Comparison of ENCODE assay signal across 24 mouse cellular contexts in the genomic region with DNA sequence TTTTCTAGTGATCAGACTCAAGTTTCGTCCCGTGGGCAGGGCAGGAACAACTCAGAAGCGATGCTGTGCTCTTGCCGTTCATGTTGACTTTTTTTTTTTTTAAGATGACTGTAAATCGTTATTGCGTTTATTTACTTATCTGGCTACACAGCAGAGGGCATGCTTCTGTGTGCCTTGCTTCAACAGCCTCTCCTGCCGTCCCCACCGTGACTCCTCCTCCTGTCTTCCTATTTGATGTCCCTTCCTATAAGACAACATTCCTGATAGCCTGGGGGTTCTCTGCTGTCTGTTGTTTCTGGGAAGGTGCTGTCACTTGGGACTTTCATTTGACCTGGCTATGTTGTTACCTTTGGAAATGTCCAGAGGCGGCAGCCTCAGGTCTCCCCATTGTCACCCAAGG. TPM values are rescaled to one million over a fixed set of nuclear protein-coding genes. Genes with fewer than 3 reads are reported as not detected.
"Had no signal": no experiment of that assay in that cellular context is flagged by ENCODE, and none has a peak within 500 bp of the region (broad histone marks: within the 10 kb centered on the region; RNA-seq: fewer than 3 reads in every experiment).

No protein-coding gene starts in this region.

- H3K4me2 ChIP-seq: intestine, embryonic 15.5 days; kidney, embryonic 15.5 days; limb, embryonic 12.5 days; limb, embryonic 15.5 days; lung, embryonic 15.5 days; neural tube, embryonic 13.5 days had no signal

- H3K36me3 ChIP-seq: intestine, embryonic 15.5 days; kidney, embryonic 15.5 days; limb, embryonic 12.5 days; limb, embryonic 15.5 days; liver, embryonic 13.5 days; lung, embryonic 15.5 days; midbrain, embryonic 10.5 days; neural tube, embryonic 13.5 days had no signal

- ATAC-seq: intestine, embryonic 15.5 days had no signal

- H3K4me1 ChIP-seq: intestine, embryonic 15.5 days; lung, embryonic 15.5 days had no signal

- DNase-seq: kidney, adult 2 months; kidney, postnatal 14 days; kidney, postnatal 4 days; left cerebral cortex, postnatal 4 days; liver, embryonic 13.5 days; lung, adult 18-20 months; lung, postnatal 10 days; lung, postnatal 36 days; midbrain, embryonic 14.5 days; retina, postnatal 1 day; right cerebral cortex, postnatal 25 days; thymus, postnatal 25 days had no signal

- H3K4me3 ChIP-seq: intestine, embryonic 15.5 days; kidney, embryonic 15.5 days; limb, embryonic 12.5 days; limb, embryonic 15.5 days; liver, embryonic 13.5 days; lung, embryonic 15.5 days; megakaryocyte, embryonic 14.5 days; midbrain, embryonic 10.5 days; neural tube, embryonic 13.5 days had no signal

- H3K9me3 ChIP-seq: intestine, embryonic 15.5 days; kidney, embryonic 15.5 days; limb, embryonic 15.5 days; lung, embryonic 15.5 days; neural tube, embryonic 13.5 days had no signal

- H3K9ac ChIP-seq: intestine, embryonic 15.5 days; kidney, embryonic 15.5 days; limb, embryonic 12.5 days; limb, embryonic 15.5 days; liver, embryonic 13.5 days; lung, embryonic 15.5 days; neural tube, embryonic 13.5 days had no signal

- H3K27me3 ChIP-seq: intestine, embryonic 15.5 days; kidney, embryonic 15.5 days; limb, embryonic 12.5 days; limb, embryonic 15.5 days; liver, embryonic 13.5 days; lung, embryonic 15.5 days; neural tube, embryonic 13.5 days had no signal

- H3K27ac ChIP-seq: intestine, embryonic 15.5 days; kidney, embryonic 15.5 days; limb, embryonic 12.5 days; limb, embryonic 15.5 days; lung, embryonic 15.5 days; midbrain, embryonic 10.5 days; neural tube, embryonic 13.5 days had no signal

RNA-seq across cellular contexts. Expression of gene Cxcr5, which starts 26.9 kb away (rescaled TPM):
- total RNA-seq: layer of hippocampus, adult 18-20 months; layer of hippocampus, postnatal 14 days; left cerebral cortex, adult 8-10 months; left cerebral cortex, postnatal 14 days; left cerebral cortex, postnatal 4 days had no signal
- polyA plus RNA-seq: kidney, embryonic 15.5 days; limb, embryonic 12.5 days; lung, embryonic 15.5 days; midbrain, embryonic 10.5 days; midbrain, embryonic 14.5 days; neural tube, embryonic 13.5 days had no signal
